Mouse (Mus musculus) 416B (cell line): ENCODE data around the gene Tbx1.

Experiments used
- DNase-seq: peaks from one replicate; pipeline ENCODE4 v3.0.0; 2011; ENCODE audit warnings: low read depth

The Tbx1 gene

DNA sequence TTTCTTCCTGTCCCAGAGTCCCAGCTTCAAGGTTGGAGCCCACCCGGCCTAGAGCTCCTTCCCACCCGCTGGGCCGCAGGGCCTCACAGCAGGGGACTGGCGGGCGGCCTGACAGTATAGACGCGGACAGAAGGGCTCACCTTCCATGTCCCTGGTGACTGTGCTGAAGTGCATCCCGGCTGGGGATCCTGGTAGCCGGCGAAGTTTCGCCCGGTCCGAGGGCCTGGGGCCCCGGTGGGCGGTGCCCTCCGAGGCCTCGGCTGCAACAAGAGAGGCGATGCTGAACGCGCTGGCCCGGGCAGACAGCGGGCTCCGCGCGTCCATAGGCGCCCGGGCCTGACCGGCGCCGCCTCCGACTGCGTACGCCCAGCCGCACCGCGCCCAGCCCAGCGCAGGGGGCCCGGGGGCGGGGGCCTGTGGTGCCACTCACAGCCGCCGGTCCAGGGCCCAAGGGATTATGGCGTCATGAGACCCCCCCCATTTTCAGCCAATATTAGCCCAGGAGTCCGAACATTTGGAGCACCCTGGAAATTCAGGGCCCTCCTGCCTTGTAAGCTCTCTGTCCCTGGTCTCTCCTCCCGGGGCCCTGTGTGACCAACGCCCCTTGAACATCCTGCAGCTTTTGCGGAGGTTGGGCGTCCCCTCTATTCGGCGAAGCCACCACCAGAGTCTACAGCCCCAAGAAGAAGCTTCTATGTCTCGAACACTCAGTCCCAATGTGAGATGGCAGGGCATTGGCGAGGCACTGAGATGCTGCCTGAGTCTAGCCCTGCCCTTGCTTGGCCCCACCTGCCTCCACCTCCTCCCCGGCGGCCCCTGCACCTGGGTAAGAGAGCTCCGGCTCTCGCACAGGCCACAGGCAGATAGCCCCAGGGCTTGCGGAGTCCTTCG, 2.4 kb downstream of the Tbx1 start:
- DNase-seq: no peak

DNA sequence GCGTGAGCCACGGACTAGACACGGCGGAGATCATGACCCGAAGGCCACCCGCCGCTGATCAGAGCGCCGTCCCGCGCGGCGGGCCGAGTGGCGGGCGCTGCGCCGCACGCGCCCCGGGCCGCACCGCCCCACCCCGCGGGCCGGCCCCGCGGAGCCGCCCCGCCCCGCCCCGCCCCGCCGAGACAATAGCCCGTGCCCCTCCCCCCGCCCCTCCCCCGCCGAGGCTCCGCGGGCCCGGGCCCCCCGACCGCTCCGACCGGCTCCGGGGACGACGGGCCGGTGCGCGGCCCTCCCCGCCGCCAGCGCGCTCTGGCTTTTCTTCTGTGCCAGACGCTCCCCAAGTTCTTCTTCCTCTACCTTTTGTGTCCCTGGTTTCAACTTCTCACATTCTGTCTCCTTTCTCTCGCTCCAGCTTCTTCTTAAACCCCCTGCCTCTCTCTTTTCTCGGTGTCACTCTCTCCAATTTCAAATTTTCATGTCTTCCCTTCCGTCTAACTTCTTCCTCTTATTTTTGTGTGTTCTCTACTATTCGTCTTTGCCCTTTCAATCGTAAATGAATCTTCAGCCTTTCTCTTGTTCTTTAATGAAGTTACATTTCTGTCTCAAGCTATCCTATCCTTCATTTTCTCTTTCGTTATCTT, 3.4 kb downstream of the Tbx1 start:
- no peak for DNase-seq

DNA sequence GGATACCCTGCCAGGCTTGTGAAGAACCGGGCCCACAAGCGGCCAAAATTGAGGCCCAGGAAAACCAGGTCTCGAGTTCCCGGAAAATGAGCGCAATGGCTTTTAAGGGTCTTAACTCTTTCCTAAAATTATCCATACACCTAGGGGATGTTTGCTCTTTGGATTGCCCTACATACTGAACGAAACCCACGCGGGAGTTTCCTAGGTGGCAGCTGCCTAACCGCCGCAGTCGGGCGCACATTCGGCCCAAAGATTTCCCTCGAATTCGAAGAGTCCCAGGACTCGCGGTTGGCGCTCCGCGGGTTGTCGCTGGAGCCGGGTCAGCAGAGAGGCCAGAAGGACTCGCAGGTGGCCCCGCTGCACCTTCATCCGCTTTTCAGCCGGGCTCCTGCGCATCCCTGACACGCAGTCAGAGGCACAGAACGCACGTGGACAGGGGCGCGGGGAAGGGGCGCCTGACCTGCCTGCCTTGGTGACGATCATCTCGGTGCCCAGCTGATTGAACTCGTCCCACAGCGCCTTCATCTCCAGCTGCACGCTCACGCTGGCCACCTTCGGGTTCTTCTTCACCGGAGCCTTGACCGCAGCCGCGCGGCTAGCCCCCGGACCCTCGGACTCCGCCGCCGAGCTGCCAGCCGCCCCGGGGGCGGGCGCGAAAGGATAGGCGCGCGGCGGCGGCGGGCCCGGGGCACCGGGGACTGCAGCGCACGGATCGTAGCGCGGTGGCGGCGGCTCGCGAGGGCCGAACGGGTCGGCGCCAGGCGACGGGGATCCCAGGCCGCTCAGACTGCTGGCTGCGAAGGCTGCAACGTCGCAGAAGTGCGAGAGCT, 4.2 kb downstream of the Tbx1 start:
- no peak for DNase-seq

DNA sequence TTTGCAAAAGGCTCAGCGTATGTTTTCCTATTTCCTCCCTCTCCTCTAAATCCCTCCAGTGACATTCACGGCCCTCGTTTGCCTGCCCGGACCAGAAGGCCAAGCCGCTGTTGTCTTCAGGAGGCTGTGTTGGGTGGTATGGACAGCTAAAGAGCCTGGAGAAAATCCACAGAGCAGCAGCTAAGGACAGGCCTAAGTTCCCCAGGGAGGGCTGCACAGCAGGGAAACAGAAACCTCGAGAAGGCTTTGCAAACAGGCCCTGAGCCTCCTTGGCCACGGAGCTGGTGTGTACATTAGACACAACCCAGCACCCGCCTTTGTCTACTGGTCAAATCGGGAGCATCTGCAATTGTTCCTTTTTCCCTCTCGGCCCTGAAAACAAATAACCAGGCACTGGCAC, 4.8 kb downstream of the Tbx1 start:
- DNase-seq: no peak

DNA sequence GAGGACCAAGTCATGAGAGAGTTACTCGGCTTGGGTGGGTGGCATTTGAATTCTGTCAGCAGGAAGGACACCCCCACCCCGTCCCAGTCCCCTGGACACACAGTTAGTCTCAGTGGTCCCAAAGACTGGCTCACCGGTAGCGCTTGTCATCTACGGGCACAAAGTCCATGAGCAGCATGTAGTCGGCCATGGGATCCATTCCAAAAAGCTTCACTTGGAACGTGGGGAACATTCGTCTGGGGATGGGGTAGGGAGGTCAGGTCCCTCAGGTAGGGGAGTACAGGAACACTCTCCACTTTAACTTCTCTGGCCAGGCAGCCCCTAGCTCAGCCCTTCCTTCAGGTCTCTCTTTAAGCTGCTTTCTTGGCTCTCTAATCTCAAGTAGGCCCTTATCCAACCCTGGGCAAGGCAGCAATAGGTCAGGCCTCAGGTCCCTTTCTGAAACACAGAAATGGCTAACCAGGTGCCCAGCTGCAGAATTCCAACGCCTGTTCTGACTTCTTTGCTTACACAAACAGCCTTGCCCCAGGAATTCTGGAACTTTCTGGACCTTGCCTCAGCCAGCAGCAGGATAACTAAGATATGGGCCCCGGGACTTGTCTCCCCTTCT, 5.5 kb downstream of the Tbx1 start:
- no peak for DNase-seq

DNA sequence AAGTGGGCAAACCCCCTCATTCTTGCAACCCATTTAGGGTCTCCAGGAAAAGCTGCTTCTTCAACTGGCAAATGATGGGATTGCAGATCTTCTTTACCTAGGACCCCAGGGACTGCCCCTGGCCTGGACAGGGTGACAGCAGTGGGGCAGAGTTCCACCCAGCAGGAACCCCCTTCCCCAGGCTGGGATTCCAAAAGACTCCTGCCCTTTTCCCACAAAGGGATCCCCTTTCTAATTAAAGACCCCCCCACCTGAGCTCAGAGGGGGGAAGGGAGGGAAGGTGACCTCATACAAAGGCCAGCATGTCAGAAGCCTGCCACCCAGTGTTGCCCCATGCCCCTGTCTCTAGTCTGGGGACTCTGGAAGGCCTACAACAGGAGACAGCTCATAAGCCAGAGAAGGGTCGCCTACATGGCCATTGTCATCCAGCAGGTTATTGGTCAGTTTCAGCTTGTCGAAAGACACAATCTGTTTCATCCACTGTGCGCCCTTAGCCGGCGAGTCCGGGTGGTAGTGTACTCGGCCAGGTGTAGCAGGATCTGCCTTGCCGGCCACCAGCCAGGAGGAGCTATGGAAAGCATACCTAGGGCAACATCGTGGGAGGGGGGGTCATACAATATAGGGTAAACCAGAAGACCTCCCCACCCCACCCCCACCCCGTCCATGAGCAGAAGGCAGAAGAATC, 6.7 kb downstream of the Tbx1 start:
- DNase-seq: no peak

DNA sequence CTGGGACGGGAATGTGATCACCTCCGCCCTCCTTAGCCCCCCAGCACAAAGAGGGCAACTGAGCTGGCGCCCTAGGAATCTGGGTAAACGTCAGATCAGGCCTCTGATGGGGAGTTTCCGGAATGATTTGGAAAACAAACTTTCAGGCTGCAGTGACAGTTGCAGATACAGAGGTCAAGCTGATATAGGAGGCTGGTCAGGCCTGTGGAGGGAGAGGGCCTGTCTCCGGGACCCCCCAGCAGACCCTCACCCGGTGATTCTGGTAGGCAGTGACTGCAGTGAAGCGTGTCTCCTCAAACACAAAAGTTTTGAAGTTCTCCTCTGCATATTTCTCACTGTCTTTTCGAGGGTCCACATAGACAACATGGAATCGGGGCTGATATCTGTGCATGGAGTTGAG, 7.3 kb downstream of the Tbx1 start:
- DNase-seq: no peak

DNA sequence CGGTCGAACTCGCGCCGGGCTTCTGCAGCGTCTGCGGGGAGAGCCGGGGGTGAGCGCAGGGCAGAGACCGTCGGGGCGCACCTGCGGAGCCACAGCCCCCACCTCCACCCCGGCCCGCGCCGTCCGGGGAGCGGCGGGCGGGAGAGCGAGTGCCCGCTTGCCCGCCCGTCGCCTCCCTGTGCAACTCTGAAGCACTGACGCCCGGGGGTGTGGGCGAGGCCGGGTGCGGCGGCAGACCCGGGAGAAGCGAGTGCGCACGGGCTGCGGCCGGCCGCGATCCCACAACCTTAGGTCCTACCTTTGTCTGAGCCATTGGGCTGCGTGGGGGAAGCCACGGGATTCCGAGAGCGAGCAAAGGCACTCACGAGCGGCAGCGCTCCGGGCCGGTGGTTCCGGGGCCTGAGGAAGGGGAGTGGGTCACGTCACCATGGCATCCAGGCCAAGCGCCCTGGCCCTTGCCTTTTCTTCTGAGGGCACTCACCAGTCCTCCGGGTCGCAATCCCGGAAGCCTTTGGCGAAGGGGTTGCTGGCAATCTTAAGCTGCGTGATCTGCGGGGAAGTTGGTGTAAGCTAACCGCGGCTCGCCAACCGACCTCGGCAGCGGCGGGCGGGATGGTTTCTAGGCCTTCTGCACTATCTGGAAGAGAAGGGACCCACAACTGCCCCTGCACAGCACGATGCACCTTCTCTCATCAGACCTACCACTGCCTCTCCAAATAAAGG, 7.9 kb downstream of the Tbx1 start:
- DNase-seq: no peak

DNA sequence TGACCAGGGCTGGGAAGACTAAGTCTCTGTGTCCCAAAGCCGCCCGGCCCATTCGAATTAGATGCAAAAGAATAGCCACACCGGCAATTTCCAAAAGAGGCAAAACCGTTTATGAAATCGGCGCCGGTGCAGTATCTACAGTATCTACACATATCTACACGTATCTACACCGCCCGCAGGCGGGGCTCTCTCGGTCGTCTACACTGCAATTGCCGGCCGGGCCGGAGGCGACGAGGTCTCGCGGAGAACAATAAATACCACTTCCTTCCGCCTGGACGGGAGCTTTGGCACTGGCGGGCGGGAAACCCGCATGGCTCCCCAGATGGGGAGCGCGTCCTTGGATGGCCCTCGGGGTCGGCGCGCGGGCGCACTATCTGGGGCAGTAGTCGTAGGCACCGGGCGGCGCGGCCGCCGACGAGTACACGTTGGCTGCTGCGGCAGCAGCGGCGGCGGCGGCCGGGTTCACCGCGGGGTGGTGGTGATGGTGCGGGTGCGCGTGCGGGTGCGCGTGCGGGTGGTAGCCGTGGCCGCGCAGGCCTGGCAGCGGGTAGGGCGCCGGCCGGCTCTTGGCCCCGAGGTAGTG, 8.8 kb downstream of the Tbx1 start:
- DNase-seq: no peak

DNA sequence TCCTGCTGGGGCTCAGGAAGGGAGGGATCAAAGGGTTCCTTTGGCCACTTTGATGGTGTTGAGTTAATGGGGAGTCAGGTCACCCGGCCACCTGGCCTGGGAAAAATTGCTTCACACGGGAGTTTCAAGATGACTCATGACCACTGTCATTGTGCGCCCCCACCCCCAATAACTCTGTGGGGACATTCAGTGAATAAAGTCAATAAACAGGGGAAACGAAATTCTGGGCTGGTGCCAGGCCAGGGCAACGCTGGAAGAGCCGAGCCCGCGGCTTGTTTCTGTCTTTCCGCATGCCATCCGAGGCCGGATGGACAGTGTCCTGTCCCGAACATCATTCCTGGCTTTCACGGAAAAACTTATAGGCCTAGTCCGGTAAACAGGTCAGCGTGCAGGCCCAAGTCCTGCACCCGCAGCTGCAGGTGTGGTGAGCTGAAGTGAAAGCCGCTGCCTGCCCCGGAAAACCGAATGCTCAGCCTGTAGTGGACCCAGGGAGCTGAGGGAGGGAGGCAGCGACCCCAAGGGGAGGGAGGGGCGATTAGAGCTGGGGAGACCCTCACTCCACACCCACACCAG, 9.3 kb downstream of the Tbx1 start:
- DNase-seq: no peak

DNA sequence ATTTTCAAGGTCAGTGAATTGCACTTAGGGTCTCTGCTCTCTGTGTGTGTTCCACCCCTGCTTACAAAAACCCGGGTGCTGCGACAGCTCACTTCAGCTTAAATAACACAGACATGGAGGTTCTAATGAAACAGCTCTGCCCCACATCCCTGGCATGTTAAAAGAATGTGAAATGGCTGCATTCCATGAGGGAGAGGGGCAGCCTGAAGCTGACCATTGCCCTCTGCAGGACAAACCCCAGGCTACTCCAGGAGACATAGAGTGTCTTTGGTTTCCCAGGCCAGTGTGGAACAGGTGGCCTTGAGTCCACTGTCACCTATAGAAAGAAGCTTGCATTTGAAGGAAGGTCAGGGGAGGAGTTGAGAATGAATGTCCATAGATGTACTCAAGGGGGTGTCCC, 10.1 kb downstream of the Tbx1 start:
- no peak for DNase-seq

DNA sequence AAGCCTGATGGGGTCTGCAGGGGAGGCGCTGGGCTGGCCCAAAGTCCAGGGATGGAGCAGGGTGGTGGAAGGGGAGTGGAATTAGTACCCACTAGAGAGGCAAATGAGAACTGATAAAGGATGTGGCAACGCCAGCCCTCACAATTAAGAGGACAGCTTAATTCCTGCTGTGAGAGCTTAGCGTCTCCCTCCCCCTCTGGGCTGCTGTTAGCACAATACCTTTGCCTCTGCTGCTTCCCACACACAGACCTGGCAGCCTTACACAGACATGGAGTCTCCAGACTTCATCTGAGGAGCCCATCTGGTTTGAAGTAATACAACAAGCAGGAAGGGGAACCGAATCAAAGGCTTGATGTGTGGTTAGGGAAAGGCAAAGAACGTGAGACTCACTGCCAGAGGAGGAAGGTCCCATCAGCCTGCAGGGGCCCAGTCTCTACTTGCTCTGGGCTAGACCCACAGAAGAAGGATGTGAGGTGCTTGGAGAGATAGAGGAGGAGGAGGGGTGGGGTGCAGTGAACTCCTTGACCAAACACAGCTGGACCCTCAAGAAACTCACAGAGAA, 12.8 kb downstream of the Tbx1 start:
- DNase-seq: peak; percentile 6

DNA sequence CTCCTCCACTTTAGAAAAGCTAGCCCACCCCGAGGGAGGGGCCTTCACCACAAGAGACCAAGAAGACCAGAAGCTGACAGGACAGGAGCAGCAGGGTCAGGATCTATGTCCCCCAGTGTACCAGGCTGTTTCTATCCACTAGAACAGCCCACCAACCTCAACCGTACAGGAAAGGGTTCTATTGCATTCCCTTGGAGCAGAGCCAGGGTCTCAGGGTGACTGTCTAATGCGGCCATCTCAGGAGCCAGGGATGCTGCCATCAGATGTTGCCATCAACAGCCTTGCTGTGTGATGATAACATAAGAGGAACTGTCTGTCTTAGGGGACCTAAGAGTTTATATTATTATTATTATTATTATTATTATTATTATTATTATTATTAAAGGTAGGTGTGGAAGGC, 13.4 kb downstream of the Tbx1 start:
- DNase-seq: no peak

DNA sequence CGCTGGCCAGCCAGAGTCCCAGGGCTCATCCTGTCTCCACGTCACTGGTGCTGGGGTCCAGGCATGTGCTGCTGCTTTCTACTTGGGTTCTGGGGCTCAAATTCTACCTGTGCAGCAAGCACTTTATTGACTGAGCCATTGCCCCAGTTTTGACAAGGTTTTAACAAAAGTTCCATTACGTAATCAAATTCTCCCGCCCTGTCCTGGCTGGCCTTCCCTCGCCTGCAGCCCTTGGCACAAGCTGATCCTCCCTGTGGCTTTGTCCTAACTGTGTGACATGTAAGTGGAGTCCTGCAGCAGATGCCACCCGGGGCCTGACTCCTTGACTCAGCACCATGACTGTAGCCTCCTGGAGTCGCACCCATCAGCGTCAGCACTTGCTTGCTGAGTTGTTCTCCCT, 16.3 kb downstream of the Tbx1 start:
- no peak for DNase-seq

DNA sequence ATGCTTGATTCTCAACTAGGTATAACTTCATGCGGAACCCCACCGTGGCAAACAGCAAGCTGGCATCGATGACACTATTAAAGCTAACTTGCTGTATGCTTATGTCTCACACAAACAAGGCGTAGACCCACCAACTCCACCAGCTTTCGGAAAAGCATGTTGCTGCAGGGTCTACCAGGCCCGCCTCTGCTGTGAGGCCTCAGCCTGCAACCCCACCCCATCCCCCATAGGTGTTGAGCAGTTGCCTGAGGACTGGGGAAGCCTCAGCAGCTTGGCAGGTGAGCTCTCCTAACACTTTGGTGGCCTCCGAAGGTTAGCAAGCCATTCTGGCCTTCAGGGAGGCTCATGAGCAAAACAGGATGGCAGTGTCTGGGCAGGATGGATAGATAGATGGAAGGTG, 21.9 kb downstream of the Tbx1 start:
- no peak for DNase-seq

DNA sequence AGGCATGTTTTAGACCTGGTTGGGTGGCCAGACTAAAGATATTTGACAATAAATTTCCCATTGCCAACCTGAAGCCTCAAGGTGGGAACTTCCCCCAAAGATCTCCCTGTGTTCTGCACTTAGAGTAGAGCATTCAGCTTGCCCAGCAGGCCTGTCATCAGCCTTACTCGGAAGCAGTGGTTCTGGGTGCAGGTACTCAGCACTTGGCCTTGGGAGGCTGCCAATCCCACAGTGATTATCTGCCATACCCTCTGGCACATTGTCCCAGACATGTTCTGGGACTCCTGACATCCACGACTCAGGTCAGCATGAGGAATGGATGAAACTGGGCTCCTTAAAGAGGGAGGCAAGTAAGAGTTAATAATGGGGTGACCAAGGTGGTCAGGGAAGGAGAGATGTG, 26.0 kb downstream of the Tbx1 start:
- no peak for DNase-seq

DNA sequence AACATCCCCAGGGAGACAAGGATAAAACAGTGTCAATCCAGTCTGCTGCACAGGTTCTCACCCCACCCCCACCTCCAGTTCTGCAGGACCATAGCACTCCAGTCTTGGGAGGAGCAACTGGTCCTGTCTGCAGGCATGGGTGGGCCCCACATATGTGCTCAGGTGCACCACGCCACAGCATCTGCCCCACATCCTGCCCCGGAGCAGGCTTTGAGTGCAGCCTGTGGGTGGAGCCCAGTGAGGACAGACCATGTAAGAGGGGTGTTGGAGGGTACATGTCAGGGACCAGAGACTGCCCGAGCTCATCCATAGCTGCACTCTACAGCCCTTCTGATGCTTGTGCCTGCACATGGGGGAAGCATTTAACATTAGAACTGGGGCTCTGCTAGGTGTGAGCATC, 34.0 kb downstream of the Tbx1 start:
- DNase-seq: no peak

DNA sequence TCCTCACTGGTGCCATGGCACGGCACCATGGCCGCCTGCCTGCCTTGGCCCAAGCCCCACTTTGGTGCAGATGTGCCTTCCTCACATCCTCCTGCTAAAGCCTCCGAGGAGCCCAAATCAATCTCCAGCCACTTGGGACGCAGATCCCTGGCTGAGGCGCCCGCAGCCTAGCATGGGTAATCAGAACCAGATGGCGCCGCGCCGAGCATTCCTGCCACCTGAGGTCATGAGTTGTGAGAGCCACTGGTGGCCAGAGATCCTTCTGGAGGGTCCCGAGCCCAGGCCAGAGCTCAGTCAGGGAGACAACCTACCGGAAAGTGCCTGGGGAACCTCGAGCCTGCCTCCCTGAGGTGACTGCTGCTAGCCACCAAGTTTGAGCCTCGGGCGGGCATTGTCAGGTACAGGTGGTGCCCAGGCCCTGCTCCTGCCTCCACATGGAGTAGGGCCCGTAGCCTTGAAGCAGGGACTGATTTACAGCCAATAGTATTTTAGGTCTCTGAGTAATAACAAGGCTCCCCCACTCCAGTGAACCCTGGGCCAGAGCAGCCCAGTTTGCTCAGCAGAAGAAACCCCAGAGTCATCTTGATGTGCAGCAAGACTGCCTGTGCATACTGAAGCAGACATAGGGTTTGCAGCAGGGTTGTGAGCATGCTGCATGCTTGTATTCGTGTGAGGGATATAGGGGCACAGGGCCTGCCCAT, 35.1 kb downstream of the Tbx1 start:
- DNase-seq: no peak

DNA sequence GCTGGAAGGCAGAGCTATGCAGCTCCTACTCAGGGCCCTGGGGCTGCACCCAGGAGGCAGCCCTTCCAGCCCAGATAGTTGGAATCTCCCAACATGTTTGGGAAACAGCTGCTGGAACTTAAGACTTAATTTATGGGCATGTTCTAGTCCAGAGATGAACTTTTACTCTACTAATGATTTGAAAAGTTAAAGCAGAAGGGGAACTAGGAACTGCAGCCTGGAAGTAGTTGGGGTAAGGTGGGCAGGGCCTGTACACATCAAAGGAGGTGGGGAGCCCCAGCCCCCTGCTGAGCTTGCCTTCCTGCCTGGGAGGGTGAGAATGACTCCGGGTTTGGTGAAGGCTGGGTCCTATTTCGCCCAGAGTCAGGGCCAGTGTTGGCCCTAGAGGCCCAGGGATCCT, 35.8 kb downstream of the Tbx1 start:
- no peak for DNase-seq
